Mouse (Mus musculus) frontal cortex, adult (tissue): ENCODE results near the gene Podn.
A peak's percentile ranks its signal among the peaks of the same experiment; 100 is the strongest.

Source experiments
- ATAC-seq: cut with Nextera tagmentation; 2 replicates; pipeline ENCODE4 v1.9.2; 2017; ENCODE audit warnings: mild to moderate bottlenecking, moderate library complexity, mixed read lengths; ENCODE audit not compliant: low TSS enrichment

Gene Podn

GRCm38 (mm10) chr4:108005328-108005727 lies 90.9 kb downstream of the Podn start:
- no peak for ATAC-seq

- ATAC-seq, result no peak
Observed at GRCm38 (mm10) chr4:107999380-107999779, 96.9 kb downstream of the Podn start.

GRCm38 (mm10) chr4:107998641-107999332 lies 97.5 kb downstream of the Podn start:
- no peak for ATAC-seq

GRCm38 (mm10) chr4:107996418-107996986 lies 99.7 kb downstream of the Podn start:
- peak; percentile 20; the same call in 1 of the 2 replicates for ATAC-seq

- no peak for ATAC-seq
Observed at GRCm38 (mm10) chr4:107995727-107996126, 100.5 kb downstream of the Podn start.

GRCm38 (mm10) chr4:107995011-107995410 lies 101.2 kb downstream of the Podn start:
- ATAC-seq, result no peak

GRCm38 (mm10) chr4:107991879-107992278 lies 104.4 kb downstream of the Podn start:
- ATAC-seq, result no peak

GRCm38 (mm10) chr4:107990818-107991217 lies 105.4 kb downstream of the Podn start:
- ATAC-seq, result no peak

- no peak for ATAC-seq
Observed at GRCm38 (mm10) chr4:107988931-107989330, 107.3 kb downstream of the Podn start.

GRCm38 (mm10) chr4:107986386-107987168 lies 109.7 kb downstream of the Podn start:
- ATAC-seq, result no peak

GRCm38 (mm10) chr4:107985812-107986211 lies 110.4 kb downstream of the Podn start:
- no peak for ATAC-seq

- peak; percentile 95 for ATAC-seq
Observed at GRCm38 (mm10) chr4:107984282-107984981, 111.8 kb downstream of the Podn start.

GRCm38 (mm10) chr4:107983717-107984116 lies 112.5 kb downstream of the Podn start:
- ATAC-seq, result peak; percentile 13; the same call in 1 of the 2 replicates

- ATAC-seq, result no peak
Observed at GRCm38 (mm10) chr4:107980002-107980600, 116.1 kb downstream of the Podn start.

GRCm38 (mm10) chr4:107979530-107979929 lies 116.7 kb downstream of the Podn start:
- ATAC-seq, result peak; percentile 81; the same call in 1 of the 2 replicates

GRCm38 (mm10) chr4:107977593-107977992 lies 118.7 kb downstream of the Podn start:
- ATAC-seq, result no peak

GRCm38 (mm10) chr4:107975004-107975403 lies 121.2 kb downstream of the Podn start:
- ATAC-seq, result no peak

GRCm38 (mm10) chr4:107974527-107974926 lies 121.7 kb downstream of the Podn start:
- ATAC-seq, result 0 out of 2 replicates have a peak, but pooled peaks have one; percentile 69

- no peak for ATAC-seq
Observed at GRCm38 (mm10) chr4:107971162-107971561, 125.1 kb downstream of the Podn start.

GRCm38 (mm10) chr4:107969781-107970180 lies 126.5 kb downstream of the Podn start:
- no peak for ATAC-seq

- ATAC-seq, result no peak; the same call in 1 of the 2 replicates
Observed at GRCm38 (mm10) chr4:107967966-107968682, 128.1 kb downstream of the Podn start, which contains the start of gene Slc1a7. TSS of gene Slc1a7 (plus strand) at chr4:107968332.
